Mouse (Mus musculus) CD4-positive helper T cell, adult 2 months (primary cell): ENCODE measurements at regions not wholly inside any gene's neighbourhood (a gene's known extent, or its start where the extent isn't known, plus 50 kb on each side); places are given as distances from the start of the nearest gene placed in this dataset.

Experiments used
- DNase-seq: peaks from one replicate; pipeline ENCODE4 v3.0.0-alpha.2; 2012; ENCODE audit warnings: low read depth, missing footprints, low spot score

DNA sequence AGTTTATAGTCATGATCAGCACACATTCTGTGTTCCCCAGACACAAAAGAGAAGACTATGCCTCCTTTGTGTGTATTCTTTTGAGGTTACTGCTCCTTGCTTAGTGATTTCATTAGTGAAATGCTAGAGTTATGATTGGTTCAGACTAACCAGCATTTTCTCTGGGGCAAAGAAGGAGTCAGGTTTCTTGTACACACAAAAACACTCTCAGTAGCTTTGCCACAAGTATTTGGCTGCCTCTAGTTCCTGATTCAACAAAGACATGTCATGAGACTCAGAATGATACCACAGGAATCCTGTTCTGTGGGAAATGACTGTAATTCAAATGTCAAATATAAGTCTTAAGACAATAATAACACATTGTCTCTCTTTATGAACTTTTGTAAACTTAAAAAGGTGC, 86.9 kb downstream of the Alx1 start:
- no peak for DNase-seq

DNA sequence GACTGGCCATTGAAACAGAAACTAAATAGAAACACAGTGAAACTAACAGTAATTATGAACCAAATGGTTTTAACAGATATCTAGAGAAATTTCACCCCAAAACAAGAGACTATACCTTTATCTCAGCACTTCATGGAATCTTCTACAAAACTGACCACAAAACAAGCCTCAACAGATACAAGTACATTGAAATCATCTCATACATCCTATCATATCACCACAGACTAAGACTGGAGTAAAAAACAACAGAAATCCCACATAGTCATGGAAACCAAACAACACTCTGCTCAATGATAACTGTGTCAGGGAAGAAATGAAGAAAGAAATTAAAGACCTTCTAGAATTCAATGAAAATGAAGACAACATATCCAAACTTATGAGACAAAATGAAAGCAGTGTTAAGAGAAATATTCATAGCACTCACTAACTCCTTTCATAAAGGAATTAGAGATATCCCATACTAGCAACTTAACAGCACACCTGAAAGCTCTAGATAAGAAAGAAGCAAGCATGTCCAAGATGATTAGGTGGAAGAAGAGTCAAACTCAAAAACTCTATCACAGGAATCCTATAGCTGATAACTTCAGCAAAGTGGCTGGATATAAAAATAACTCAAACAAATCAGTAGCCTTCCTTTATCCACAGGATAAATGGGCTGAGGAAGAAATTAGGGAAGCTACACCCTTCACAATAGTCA, 89.0 kb downstream of the Alx1 start:
- DNase-seq = no peak

DNA sequence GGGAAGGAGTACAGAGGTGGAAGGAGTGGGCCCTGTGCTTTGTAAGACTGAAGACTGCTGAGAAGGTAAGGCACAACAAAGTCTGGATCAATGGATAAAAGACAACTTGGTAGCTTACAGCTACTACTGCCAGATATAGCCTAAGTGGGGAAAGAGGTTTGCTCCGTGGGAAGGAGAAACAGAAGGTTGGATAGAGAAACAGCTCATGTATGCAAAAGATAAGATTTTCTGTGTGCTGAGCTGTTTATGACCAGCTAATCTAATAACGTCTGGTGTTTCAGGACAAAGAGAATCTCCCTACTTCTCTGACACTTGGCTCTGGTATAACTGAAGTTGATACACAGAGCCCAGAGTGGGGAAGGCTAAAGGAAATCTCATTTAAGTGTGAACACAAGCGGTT, 98.6 kb downstream of the Alx1 start:
- DNase-seq = no peak

DNA sequence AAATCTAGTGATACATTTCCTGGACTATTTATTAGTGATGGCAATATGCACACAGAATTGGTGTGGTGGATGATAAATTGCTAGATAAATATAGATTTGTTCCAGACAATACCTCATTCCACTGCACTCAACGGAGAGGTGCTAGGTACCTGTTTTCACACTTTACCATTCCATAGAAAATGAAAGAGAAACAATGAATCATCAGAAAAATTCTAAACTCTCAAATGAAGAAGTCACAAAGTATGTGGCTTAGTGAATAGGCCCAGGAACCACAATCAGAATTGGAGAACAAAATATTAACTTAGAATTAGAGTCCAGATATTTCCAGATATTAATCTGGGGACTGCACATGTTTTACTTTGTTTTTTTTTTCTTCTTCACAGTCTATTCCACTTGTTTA, 101.4 kb downstream of the Alx1 start:
- no peak for DNase-seq

- DNase-seq = no peak
These were observed 132.6 kb downstream of the Alx1 start for GRCm38 (mm10) chr10:102897368-102897767.

- DNase-seq = no peak
These were observed 134.1 kb downstream of the Alx1 start for GRCm38 (mm10) chr10:102895952-102896351.

DNA sequence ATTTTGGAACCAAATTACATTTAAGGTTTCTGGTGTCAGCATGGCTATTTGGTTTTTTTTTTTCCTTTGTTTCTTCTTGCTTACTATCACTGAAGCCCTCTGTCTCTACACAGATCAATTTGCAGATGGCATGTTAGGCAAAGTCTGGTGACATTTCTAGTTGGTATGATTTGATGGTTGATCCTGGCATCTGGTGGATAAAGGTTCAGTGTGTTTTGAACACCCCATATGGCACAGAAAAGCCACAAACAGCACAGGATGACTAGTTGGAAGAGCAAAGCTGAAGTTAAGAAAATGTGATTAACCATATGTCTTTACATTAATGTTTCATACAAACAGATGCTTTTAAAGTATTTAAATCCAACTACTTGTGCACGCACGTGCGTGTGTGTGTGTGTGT, 137.6 kb downstream of the Alx1 start:
- no peak for DNase-seq

DNA sequence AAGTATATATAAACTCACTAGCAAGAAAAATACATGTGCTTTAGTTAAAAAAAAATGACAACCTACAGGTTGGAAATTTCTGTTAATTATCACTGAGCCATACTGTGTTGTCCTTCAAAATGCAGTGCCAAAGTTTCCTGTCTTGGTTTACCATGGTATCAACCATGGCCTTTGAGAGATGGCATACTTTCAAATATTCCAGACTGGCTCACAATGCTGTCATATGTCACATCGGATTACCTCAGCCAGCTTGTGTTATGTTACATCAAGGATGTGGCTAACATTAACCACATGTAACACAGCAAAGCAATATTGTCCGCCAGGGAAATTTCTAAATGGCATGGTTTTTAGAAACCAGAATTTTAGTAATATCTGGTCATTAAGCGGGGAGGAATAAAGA, 140.3 kb downstream of the Alx1 start:
- DNase-seq = no peak

- DNase-seq = no peak
These were observed 148.1 kb downstream of the Alx1 start for GRCm38 (mm10) chr10:102881824-102882438.

DNA sequence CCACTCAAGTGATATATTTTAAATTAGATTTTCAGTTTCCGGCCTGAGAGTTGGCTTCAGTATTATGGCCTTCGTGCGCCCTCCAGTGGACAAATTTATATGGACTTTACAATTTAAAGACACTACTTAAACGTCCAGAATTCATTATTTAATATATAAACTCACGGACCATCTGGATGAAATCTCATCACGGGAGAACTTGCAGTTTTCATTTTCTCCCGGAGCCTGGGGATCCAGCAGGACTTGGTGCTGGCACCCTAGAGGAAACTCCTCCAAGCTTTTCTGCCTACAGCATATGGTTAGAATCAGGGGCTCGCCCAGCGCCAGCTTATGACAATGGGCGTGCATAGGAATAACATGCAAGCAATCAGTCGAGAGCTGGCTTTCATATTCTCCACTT, 152.0 kb downstream of the Alx1 start:
- DNase-seq = no peak

DNA sequence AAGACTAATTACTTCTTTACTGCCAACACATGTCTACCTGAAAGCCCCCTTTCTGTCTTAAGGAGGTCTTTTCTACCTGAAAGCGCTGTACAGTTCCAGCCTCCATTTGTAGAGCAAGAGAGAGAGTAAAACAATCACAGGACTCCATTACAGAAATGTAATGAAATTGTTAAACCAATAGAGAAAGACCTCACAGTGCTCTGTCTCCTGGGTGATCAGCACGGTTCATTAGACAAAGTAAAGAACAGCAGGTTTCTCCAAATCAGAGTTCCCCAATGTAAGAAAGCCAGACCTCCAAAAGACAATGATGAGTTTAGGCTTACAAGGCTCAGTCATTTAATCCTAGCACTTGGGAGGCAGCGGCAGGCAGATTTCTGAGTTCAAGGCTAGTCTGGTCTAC, 153.1 kb downstream of the Alx1 start:
- no peak for DNase-seq

DNA sequence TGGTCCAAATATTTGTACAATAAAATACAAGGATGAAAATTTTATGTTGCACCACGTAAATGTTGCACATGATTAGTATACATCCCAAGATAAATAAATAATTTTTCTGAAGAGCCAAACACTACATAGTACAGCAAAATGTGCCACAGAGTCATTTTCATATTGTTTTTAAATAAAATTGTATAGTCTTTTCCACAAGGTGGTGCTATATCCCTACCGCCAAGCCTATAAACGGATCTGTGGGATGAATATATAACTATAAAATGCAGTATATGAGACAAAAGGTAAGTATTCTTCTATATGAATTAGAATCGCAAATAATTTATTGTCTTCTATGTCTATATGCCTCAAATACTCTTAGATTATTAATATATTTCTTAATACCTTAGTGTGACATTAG, 163.1 kb downstream of the Alx1 start:
- DNase-seq = no peak

- DNase-seq = no peak
These were observed 193.3 kb downstream of the Alx1 start for GRCm38 (mm10) chr10:102836567-102837224.

DNA sequence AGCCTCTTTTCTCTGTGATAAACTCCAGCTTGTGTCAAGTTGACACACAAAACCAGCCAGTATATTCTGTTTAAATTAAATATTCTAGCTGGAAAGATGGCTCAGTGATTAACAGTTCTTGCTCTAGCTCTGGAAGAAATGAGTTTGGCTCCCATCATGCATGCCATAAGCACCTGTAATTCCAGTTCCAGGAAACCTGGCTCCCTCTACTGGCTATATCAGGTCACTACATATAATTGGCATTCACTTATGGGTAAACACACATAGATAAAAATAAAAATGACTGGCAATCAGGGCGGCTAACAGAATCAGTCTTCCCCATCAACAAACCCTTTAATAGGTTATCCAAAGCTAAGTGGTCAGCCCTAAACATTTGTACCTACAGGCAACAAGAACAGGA, 194.2 kb downstream of the Alx1 start:
- DNase-seq = no peak

- DNase-seq = no peak
These were observed 200.4 kb downstream of the Alx1 start for GRCm38 (mm10) chr10:102829606-102830005.

- no peak for DNase-seq
These were observed 206.6 kb downstream of the Alx1 start for GRCm38 (mm10) chr10:102823434-102823833.

GRCm38 (mm10) chr10:102801391-102801790, 228.6 kb downstream of the Alx1 start:
- DNase-seq = no peak

DNA sequence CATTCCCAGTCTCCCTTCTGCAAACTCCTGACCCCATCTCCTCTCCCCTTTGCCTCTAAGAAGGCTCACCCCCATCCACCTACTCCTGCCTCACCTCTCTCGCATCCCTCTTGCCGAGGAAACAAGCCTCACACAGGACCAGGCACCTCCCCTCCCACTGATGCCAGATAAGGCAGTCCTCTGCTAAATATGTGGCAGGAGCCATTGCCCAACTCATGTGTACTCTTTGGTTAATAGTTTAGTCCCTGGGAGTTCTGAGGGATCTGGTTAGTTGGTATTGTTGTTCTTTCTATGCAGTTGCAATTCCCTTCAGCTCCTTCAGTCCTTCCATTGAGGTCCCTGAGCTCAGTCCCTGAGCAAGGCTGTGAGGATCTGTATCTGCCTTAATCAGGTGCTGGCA, 250.8 kb downstream of the Alx1 start:
- DNase-seq = no peak

DNA sequence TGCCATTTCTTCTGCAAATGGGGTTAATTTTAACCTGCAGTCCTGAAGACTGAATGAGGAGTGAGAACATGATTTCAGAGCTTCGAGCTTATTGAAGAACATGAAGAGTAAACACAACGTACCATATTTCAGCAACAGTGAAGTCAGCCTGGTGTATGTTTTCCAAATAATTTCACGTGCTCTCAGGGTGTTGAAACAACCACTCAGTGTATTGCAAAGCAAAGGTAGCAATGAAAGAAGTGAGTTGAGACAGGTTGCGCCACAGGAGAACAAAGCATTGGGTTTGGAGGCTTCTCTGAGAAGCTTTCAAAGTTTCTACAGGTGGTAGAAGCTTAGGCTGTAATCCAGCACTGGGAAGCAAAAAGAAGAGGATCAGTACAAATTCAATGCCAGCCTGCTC, 251.7 kb downstream of the Rassf9 start:
- DNase-seq = no peak

GRCm38 (mm10) chr10:102762378-102762777, 250.4 kb downstream of the Rassf9 start:
- no peak for DNase-seq

DNA sequence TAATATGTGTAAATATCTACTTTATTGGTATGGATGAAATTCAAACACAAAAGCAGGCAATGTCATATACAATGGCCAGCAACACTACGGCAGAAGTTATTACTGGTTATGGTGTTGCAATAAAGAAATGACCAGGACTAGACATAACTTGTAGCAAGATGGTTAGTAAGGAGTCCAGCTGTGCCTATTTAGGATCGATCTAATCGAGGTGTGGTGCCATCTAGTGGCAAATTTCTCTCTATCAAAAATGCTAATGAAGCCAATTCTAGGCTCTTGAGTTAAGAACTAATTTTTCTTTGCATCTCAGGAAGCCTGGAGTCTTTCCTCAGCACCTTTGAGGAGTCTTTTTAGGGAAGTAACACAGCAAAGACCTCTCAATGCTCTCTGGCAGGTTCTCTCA, 223.2 kb downstream of the Rassf9 start:
- DNase-seq = no peak

- no peak for DNase-seq
These were observed 220.4 kb downstream of the Rassf9 start for GRCm38 (mm10) chr10:102732420-102732819.

GRCm38 (mm10) chr10:102712263-102712662, 200.2 kb downstream of the Rassf9 start:
- no peak for DNase-seq
